Mouse (Mus musculus): ENCODE data around the gene Angptl7. TPM values are rescaled to one million over a fixed set of nuclear protein-coding genes. Genes with fewer than 3 reads are reported as not detected.

The Angptl7 gene
- polyA plus RNA-seq, 1 experiment from 2014 or later = 0.28 TPM

- Histone ChIP-seq H3K27me3 (replicated peaks; ENCODE audit: control insufficient read depth, insufficient read depth, low read length) (no peaks in the 10 kb centered on the region), H3K9ac (ENCODE audit: low read length) (no peak overlapping the region), H3K4me3 (ENCODE audit: low read depth, low read length) (no peak overlapping the region), H3K4me1 (replicated peaks; ENCODE audit: control insufficient read depth, insufficient read depth, low read length) (no peaks in the 10 kb centered on the region), H3K27ac (ENCODE audit: low read depth) (no peak overlapping the region), H3K36me3 (ENCODE audit: control insufficient read depth, insufficient read depth, low read length) (peaks cover 44% of the 10 kb centered on the region), H3K9me3 (ENCODE audit: control insufficient read depth, low read length) (no peaks in the 10 kb centered on the region), H3K4me2 (ENCODE audit: low read length) (no peak overlapping the region)
- DNase-seq (ENCODE audit: low spot score) (no peak), ATAC-seq (replicated peaks; ENCODE audit: low FRiP score, low TSS enrichment, low read depth) (no peak)
- 83% methylated on average over 8 of the region's 8 CpGs for WGBS
Observed at GRCm38 (mm10) chr4:148509450-148510084, 9.3 kb upstream of the Angptl7 start.

DNA sequence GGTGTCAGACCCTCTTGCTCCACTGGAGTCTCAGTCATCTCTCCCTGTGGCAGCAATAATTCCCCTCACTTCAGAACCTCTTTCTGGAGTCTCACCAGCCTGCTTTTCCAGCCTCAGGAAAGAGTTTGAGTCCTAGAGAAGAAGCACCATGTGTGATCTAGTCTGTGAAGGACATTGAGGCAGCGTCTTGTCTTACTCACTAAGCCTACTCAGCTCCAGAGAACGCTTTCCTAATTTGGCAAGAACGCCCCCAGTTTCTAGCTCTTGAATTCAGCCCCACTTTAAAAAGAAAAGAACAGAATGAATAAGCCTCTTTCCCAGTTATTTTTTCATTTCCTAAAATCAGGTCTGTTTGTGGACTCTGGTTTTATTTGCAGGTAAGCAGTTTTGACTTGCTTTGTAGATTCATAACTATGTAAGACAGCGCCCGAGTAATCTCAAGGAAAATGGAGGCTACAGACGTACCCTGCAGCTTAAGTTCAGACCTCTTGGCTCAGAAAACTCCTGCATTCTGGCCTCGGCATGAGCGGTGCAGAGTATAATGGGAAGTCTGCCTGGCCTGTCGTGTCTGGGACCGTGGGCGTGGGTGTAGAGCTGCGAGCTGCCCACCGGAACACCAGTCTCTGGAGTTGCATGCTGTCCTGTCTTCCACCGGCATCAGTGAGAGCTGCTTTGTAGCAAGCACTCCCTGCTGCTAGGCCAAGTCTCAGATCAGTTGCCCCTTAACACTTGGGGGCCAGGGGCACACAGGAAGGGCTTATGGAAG is 8.0 kb upstream of the Angptl7 start:
- H3K4me3 ChIP-seq (ENCODE audit: low read depth, low read length) = no peak overlapping the region
- H3K9me3 ChIP-seq (ENCODE audit: control insufficient read depth, low read length) = no peaks in the 10 kb centered on the region
- ATAC-seq (replicated peaks; ENCODE audit: low FRiP score, low TSS enrichment, low read depth) (no peak), DNase-seq (ENCODE audit: low spot score) (no peak)
- no peak overlapping the region for H3K9ac ChIP-seq (ENCODE audit: low read length)
- no peak overlapping the region for H3K27ac ChIP-seq (ENCODE audit: low read depth)
- no peaks in the 10 kb centered on the region for H3K27me3 ChIP-seq (replicated peaks; ENCODE audit: control insufficient read depth, insufficient read depth, low read length)
- no peak overlapping the region for H3K4me2 ChIP-seq (ENCODE audit: low read length)
- no peaks in the 10 kb centered on the region for H3K4me1 ChIP-seq (replicated peaks; ENCODE audit: control insufficient read depth, insufficient read depth, low read length)
- WGBS = 97% methylated on average over 14 of the region's 14 CpGs
- peaks cover 34% of the 10 kb centered on the region for H3K36me3 ChIP-seq (ENCODE audit: control insufficient read depth, insufficient read depth, low read length)

DNA sequence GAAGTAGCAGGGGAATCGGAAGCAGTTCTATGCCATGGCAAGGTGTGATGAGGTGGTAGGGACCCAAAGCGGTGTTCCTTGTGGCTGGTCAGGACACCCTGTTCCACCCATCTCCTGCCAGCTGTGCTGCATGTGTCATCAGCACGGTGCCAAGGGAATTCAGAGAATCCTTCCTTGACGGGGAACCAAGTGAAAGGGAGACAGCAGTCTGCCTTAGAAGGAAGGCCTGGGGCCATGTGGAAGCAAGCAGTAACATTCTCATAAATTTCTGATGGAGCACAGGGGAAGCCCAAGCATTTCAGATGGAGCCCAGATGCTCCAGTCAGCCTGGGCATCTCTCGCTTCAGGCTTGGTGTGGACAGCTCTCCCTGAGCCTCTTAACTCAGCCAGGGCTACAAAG is 7.3 kb upstream of the Angptl7 start:
- no peaks in the 10 kb centered on the region for H3K4me1 ChIP-seq (replicated peaks; ENCODE audit: control insufficient read depth, insufficient read depth, low read length)
- 89% methylated on average over 5 of the region's 5 CpGs for WGBS
- ATAC-seq (replicated peaks; ENCODE audit: low FRiP score, low TSS enrichment, low read depth) (no peak), DNase-seq (ENCODE audit: low spot score) (no peak)
- no peaks in the 10 kb centered on the region for H3K9me3 ChIP-seq (ENCODE audit: control insufficient read depth, low read length)
- H3K27me3 ChIP-seq (replicated peaks; ENCODE audit: control insufficient read depth, insufficient read depth, low read length) = no peaks in the 10 kb centered on the region
- H3K4me3 ChIP-seq (ENCODE audit: low read depth, low read length) = no peak overlapping the region
- no peak overlapping the region for H3K9ac ChIP-seq (ENCODE audit: low read length)
- H3K27ac ChIP-seq (ENCODE audit: low read depth) = no peak overlapping the region
- H3K36me3 ChIP-seq (ENCODE audit: control insufficient read depth, insufficient read depth, low read length) = peaks cover 27% of the 10 kb centered on the region
- H3K4me2 ChIP-seq (ENCODE audit: low read length) = no peak overlapping the region

DNA sequence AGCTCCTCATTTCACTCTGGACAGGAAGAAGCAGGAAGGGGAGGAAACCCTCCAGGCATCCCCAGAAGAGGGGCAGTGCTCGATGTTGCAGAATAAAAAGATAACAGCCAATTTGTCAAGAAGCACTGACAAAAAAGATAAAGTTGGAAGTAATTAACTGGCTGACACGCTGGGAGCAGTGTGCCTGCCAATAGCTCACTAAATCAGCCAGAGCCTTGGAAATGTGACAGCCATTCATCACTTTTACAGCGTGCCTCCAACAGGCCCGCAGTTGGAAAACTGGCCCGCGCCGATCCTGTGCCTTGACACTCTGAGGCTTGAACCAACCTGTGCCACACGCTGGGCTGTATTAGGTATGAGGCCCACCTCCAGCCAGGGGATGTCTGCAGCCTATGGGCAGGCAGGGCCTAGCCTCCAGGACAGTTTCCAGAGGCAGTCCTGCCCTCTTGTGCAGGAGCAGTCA is 4.3 kb upstream of the Angptl7 start:
- Histone ChIP-seq H3K27me3 (replicated peaks; ENCODE audit: control insufficient read depth, insufficient read depth, low read length) (no peaks in the 10 kb centered on the region), H3K4me2 (ENCODE audit: low read length) (no peak overlapping the region), H3K27ac (ENCODE audit: low read depth) (no peak overlapping the region), H3K4me3 (ENCODE audit: low read depth, low read length) (no peak overlapping the region), H3K9ac (ENCODE audit: low read length) (no peak overlapping the region), H3K9me3 (ENCODE audit: control insufficient read depth, low read length) (no peaks in the 10 kb centered on the region), H3K4me1 (replicated peaks; ENCODE audit: control insufficient read depth, insufficient read depth, low read length) (no peaks in the 10 kb centered on the region), H3K36me3 (ENCODE audit: control insufficient read depth, insufficient read depth, low read length) (peaks cover 32% of the 10 kb centered on the region)
- WGBS = 25% methylated on average over 8 of the region's 8 CpGs
- DNase-seq (ENCODE audit: low spot score) (no peak), ATAC-seq (replicated peaks; ENCODE audit: low FRiP score, low TSS enrichment, low read depth) (no peak)

- ATAC-seq (replicated peaks; ENCODE audit: low FRiP score, low TSS enrichment, low read depth) = no peak
- Histone ChIP-seq H3K27ac (ENCODE audit: low read depth) (no peak overlapping the region), H3K4me3 (ENCODE audit: low read depth, low read length) (no peak overlapping the region), H3K4me1 (replicated peaks; ENCODE audit: control insufficient read depth, insufficient read depth, low read length) (no peaks in the 10 kb centered on the region), H3K27me3 (replicated peaks; ENCODE audit: control insufficient read depth, insufficient read depth, low read length) (no peaks in the 10 kb centered on the region), H3K4me2 (ENCODE audit: low read length) (no peak overlapping the region), H3K9me3 (ENCODE audit: control insufficient read depth, low read length) (no peaks in the 10 kb centered on the region), H3K9ac (ENCODE audit: low read length) (no peak overlapping the region), H3K36me3 (ENCODE audit: control insufficient read depth, insufficient read depth, low read length) (peaks cover 60% of the 10 kb centered on the region)
- no peak for DNase-seq (ENCODE audit: low spot score)
- WGBS = 83% methylated on average over 25 of the region's 25 CpGs
Observed at GRCm38 (mm10) chr4:148495874-148496689, 4.2 kb downstream of the Angptl7 start.

DNA sequence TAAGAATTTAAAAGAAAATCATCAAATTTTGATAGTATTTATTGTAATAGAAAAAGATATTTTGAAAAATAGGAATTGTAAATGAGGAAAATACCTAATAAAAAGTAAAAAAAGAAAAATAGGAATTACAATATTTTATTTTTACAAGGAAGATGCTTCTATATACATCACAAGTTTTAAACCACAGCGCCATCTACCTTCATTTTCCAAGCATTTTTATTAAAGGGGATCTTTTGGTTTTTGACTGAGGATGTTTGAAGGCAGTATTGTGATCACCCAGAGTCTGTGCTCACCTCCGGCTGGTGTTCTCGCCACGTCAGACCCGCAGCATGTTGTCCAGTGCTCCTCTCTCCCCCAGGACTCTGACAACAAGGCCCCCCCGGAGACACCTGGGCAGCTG is 5.1 kb downstream of the Angptl7 start:
- H3K9me3 ChIP-seq (ENCODE audit: control insufficient read depth, low read length) = no peaks in the 10 kb centered on the region
- no peak overlapping the region for H3K4me3 ChIP-seq (ENCODE audit: low read depth, low read length)
- WGBS = 91% methylated on average over 6 of the region's 6 CpGs
- ATAC-seq (replicated peaks; ENCODE audit: low FRiP score, low TSS enrichment, low read depth) (no peak), DNase-seq (ENCODE audit: low spot score) (no peak)
- H3K27ac ChIP-seq (ENCODE audit: low read depth) = no peak overlapping the region
- H3K9ac ChIP-seq (ENCODE audit: low read length) = no peak overlapping the region
- H3K4me1 ChIP-seq (replicated peaks; ENCODE audit: control insufficient read depth, insufficient read depth, low read length) = no peaks in the 10 kb centered on the region
- no peaks in the 10 kb centered on the region for H3K27me3 ChIP-seq (replicated peaks; ENCODE audit: control insufficient read depth, insufficient read depth, low read length)
- no peak overlapping the region for H3K4me2 ChIP-seq (ENCODE audit: low read length)
- H3K36me3 ChIP-seq (ENCODE audit: control insufficient read depth, insufficient read depth, low read length) = peaks cover 64% of the 10 kb centered on the region

DNA sequence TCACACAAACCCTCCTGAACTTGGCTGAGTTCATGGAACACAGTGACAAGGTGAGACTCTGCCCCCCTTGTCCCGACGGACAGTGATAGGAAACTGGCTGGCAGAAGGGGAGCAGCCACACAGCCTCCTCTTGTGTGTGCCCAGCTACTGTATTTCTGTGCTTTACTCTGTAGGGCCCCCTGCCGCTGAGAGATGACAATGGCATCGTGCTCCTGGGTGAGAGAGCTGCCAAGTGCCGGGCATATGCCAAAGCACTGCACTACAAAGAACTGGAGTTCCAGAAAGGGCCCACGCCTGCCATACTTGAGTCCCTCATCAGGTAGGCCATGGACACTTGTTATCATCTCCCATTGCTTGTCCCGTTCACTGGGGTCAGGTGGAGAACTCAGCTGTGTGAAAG is 8.8 kb downstream of the Angptl7 start:
- ATAC-seq (replicated peaks; ENCODE audit: low FRiP score, low TSS enrichment, low read depth) = no peak

DNA sequence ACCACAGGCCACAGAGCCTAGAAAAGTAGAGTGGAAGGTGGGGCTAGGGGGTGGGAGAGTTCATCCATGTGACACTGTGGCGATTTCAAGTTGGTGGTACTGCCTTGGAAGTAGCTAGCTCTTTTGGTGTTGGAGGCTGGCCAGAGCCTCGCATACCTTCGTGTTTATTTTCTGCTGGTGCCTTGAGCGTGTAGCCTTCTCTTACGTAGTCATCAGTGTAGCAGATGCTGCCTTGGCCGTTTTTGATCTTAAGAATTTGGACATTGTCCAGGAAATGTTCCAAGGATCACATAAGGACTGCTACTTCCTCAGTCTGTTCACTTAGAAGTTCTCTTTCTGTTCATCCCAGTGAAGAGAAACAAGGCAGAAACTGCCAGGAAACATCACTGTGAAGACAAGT is 9.8 kb downstream of the Angptl7 start:
- Histone ChIP-seq H3K36me3 (ENCODE audit: control insufficient read depth, insufficient read depth, low read length) (peaks cover 78% of the 10 kb centered on the region), H3K27ac (ENCODE audit: low read depth) (no peak overlapping the region), H3K4me2 (ENCODE audit: low read length) (no peak overlapping the region), H3K27me3 (replicated peaks; ENCODE audit: control insufficient read depth, insufficient read depth, low read length) (no peaks in the 10 kb centered on the region), H3K9ac (ENCODE audit: low read length) (no peak overlapping the region), H3K9me3 (ENCODE audit: control insufficient read depth, low read length) (no peaks in the 10 kb centered on the region), H3K4me3 (ENCODE audit: low read depth, low read length) (no peak overlapping the region), H3K4me1 (replicated peaks; ENCODE audit: control insufficient read depth, insufficient read depth, low read length) (no peaks in the 10 kb centered on the region)
- ATAC-seq (replicated peaks; ENCODE audit: low FRiP score, low TSS enrichment, low read depth) (no peak), DNase-seq (ENCODE audit: low spot score) (no peak)
- WGBS = 64% methylated on average over 6 of the region's 6 CpGs

More for the DNA sequence above, 8.8 kb downstream of the Angptl7 start:
- Histone ChIP-seq H3K27ac (ENCODE audit: low read depth) (no peak overlapping the region), H3K4me1 (replicated peaks; ENCODE audit: control insufficient read depth, insufficient read depth, low read length) (no peaks in the 10 kb centered on the region), H3K9ac (ENCODE audit: low read length) (no peak overlapping the region), H3K4me2 (ENCODE audit: low read length) (no peak overlapping the region), H3K27me3 (replicated peaks; ENCODE audit: control insufficient read depth, insufficient read depth, low read length) (no peaks in the 10 kb centered on the region), H3K9me3 (ENCODE audit: control insufficient read depth, low read length) (no peaks in the 10 kb centered on the region), H3K4me3 (ENCODE audit: low read depth, low read length) (no peak overlapping the region), H3K36me3 (ENCODE audit: control insufficient read depth, insufficient read depth, low read length) (peaks cover 76% of the 10 kb centered on the region)
- DNase-seq (ENCODE audit: low spot score) = no peak
- WGBS = 84% methylated on average over 7 of the region's 7 CpGs
